Comparison of ENCODE assay signal across 17 mouse cellular contexts in the genomic region with DNA sequence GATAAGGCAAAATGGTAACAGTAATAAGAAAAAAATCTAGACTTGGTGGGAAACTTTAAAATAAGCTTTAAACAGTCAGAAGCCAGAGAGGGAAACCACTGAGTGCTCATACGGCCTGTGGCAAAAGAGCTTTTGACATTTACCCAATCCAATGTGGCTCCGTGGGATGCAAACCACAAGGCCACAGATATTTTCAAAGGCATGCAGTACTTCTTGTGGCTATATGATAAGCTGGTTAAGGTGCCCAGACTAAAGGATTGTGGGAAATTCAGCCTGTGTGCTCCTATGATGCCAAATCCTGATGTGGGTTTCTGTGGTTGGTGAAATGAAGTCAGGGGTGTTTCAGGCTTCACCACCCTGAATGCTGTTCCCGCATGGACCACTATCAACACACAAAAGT.
"Had no signal": no experiment of that assay in that cellular context is flagged by ENCODE, and none has a peak within 500 bp of the region (broad histone marks: within the 10 kb centered on the region; RNA-seq: fewer than 3 reads in every experiment).

No protein-coding gene starts in this region.

- H3K9me3 ChIP-seq: lung, embryonic 15.5 days; midbrain, embryonic 13.5 days; midbrain, embryonic 15.5 days; neural tube, embryonic 12.5 days had no signal

- ATAC-seq: liver, postnatal 0 days; lung, postnatal 0 days; midbrain, embryonic 13.5 days; midbrain, embryonic 15.5 days had no signal

- DNase-seq: liver, postnatal 0 days; lung, adult 2 months; lung, postnatal 14 days; lung, postnatal 36 days; right cerebral cortex, postnatal 25 days; right cerebral cortex, postnatal 4 days; spleen, adult 18-20 months; thymus, adult 18-20 months; thymus, postnatal 14 days; thymus, postnatal 36 days had no signal

- H3K36me3 ChIP-seq: lung, embryonic 15.5 days; midbrain, embryonic 13.5 days; midbrain, embryonic 15.5 days; neural tube, embryonic 12.5 days had no signal

- H3K4me3 ChIP-seq: lung, embryonic 15.5 days; megakaryocyte, embryonic 14.5 days; midbrain, embryonic 13.5 days; midbrain, embryonic 15.5 days; neural tube, embryonic 12.5 days had no signal

- H3K4me1 ChIP-seq: megakaryocyte, embryonic 14.5 days had no signal

- H3K27me3 ChIP-seq: lung, embryonic 15.5 days; megakaryocyte, embryonic 14.5 days; midbrain, embryonic 13.5 days; midbrain, embryonic 15.5 days; neural tube, embryonic 12.5 days had no signal

- H3K27ac ChIP-seq: lung, embryonic 15.5 days; macrophage; midbrain, embryonic 13.5 days; midbrain, embryonic 15.5 days; neural tube, embryonic 12.5 days had no signal
